Mouse (Mus musculus): ENCODE results near the gene Gm20605.

DNA sequence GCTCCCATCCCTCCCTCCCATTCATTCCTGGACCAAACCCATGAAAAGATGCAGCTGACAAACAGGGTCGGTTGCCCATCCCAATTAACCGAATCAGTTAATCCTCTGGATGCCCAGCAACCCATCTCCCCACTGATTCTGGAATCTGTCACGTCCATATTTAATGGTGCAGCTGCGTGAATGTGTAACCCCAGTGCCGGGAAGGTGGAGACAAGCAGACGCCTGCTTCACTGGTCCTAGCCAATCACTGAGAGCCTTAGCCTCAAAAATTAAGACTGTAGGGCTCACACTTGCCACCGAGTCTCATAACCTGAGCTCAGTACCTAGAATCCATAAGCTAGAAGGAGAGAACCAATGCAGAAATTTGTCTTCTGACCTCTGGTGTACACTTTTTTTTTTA lies 33.1 kb upstream of the Gm20605 start:
- TF ChIP-seq POLR2A (IDR thresholded peaks at IDR 0.05; ENCODE audit: low read depth, low read length) (no peak), CTCF (IDR thresholded peaks at IDR 0.05; ENCODE audit: borderline replicate concordance, insufficient read depth, low read length) (no peak)
